Mouse (Mus musculus) myocyte (in vitro differentiated cells): ENCODE data around the gene Cyb561. TPM values are rescaled to one million over a fixed set of nuclear protein-coding genes. Genes with fewer than 3 reads are reported as not detected.

Source experiments
- H3K27me3 ChIP-seq: one replicate; pipeline ENCODE4 v1.6.1; 2011; ENCODE audit not compliant: control insufficient read depth, insufficient read depth, insufficient read length
- H3K36me3 ChIP-seq: one replicate; pipeline ENCODE4 v1.6.1; 2011; ENCODE audit not compliant: control insufficient read depth, insufficient read depth
- H3K4me2 ChIP-seq: one replicate; pipeline ENCODE4 v1.6.1; 2011; ENCODE audit warnings: low read depth, control low read depth
- H3K4me3 ChIP-seq: one replicate; pipeline ENCODE4 v1.5.1; 2011; ENCODE audit warnings: mild to moderate bottlenecking, control low read depth, moderate library complexity
- H3K79me2 ChIP-seq: one replicate; pipeline ENCODE4 v1.6.1; 2011; ENCODE audit not compliant: control insufficient read depth, insufficient read depth
- H3ac ChIP-seq: one replicate; pipeline ENCODE4 v1.6.1; 2011; ENCODE audit not compliant: control insufficient read depth, insufficient read length
- CEBPB ChIP-seq: IDR thresholded peaks from 2 replicates; pipeline ENCODE4 v1.6.1; 2011; ENCODE audit warnings: mild to moderate bottlenecking, moderate library complexity; ENCODE audit not compliant: poor library complexity, insufficient read depth, severe bottlenecking
- E2F4 ChIP-seq: IDR thresholded peaks from one replicate; pipeline ENCODE4 v1.6.1; 2011; ENCODE audit warnings: mild to moderate bottlenecking, control low read depth, moderate library complexity; ENCODE audit not compliant: insufficient read depth
- MAX ChIP-seq: IDR thresholded peaks from one replicate; pipeline ENCODE4 v1.6.1; 2011; ENCODE audit warnings: low read depth, mild to moderate bottlenecking, control low read depth
- MYOD1 ChIP-seq, 3 experiments: IDR thresholded peaks; one replicate each; pipeline ENCODE4 v1.6.1; 2011; ENCODE audit warnings: control low read depth in 2 of 3, low read depth in 2 of 3, mild to moderate bottlenecking in 2 of 3, moderate library complexity in 1 of 3; ENCODE audit not compliant: insufficient read length in 2 of 3, control insufficient read depth in 1 of 3
- MYOG ChIP-seq, 3 experiments: IDR thresholded peaks; one replicate each; pipeline ENCODE4 v1.6.1; 2011; ENCODE audit warnings: control low read depth in 2 of 3, low read depth in 2 of 3, mild to moderate bottlenecking in 2 of 3; ENCODE audit not compliant: insufficient read length in 2 of 3, control insufficient read depth in 1 of 3, insufficient read depth in 1 of 3
- POLR2A ChIP-seq: IDR thresholded peaks from one replicate; pipeline ENCODE4 v1.6.1; 2011; ENCODE audit warnings: low read depth, mild to moderate bottlenecking, control low read depth, moderate library complexity; ENCODE audit not compliant: insufficient read length
- POLR2AphosphoS2 ChIP-seq: IDR thresholded peaks from one replicate; pipeline ENCODE4 v1.6.1; 2011; ENCODE audit warnings: low read depth, control low read depth; ENCODE audit not compliant: insufficient read length
- REST ChIP-seq: IDR thresholded peaks from one replicate; pipeline ENCODE4 v1.6.1; 2011; ENCODE audit warnings: mild to moderate bottlenecking, control low read depth, moderate library complexity; ENCODE audit not compliant: insufficient read depth, insufficient read length
- SRF ChIP-seq: IDR thresholded peaks from one replicate; pipeline ENCODE4 v1.6.1; 2011; ENCODE audit warnings: low read depth; ENCODE audit not compliant: control insufficient read depth, insufficient read length
- TCF12 ChIP-seq: IDR thresholded peaks from one replicate; pipeline ENCODE4 v1.6.1; 2011; ENCODE audit warnings: mild to moderate bottlenecking, control low read depth; ENCODE audit not compliant: poor library complexity, insufficient read depth, severe bottlenecking
- USF1 ChIP-seq: IDR thresholded peaks from one replicate; pipeline ENCODE4 v1.6.1; 2011; ENCODE audit warnings: low read depth, mild to moderate bottlenecking, control low read depth, moderate library complexity
- polyA plus RNA-seq: library from polyadenylated mRNA; unstranded; fragments of >200 nt; fragmentation: generic; extraction: Trizol; gene quantifications from one replicate; pipeline ENCODE4 v1.2.1, GENCODE M21; 2012; ENCODE audit warnings: missing spikeins

Gene Cyb561
- polyA plus RNA-seq, 1 experiment: 1.5 TPM

GRCm38 (mm10) chr11:105928171-105928570, 25.0 kb downstream of the Cyb561 start:
- H3K27me3 ChIP-seq: no peaks in the 10 kb centered on the region
- TF ChIP-seq E2F4 (no peak), MYOD1 (IDR thresholded peaks at IDR 0.05; ENCODE audit: control insufficient read depth in 1 of 3, insufficient read length in 2 of 3, low read depth in 2 of 3) (no peak), SRF (no peak), MAX (no peak), TCF12 (no peak), POLR2A (no peak), POLR2AphosphoS2 (peak; percentile 16)
- H3K36me3 ChIP-seq: no peaks in the 10 kb centered on the region
- no peaks in the 10 kb centered on the region for H3K79me2 ChIP-seq
- no peak overlapping the region for H3ac ChIP-seq
- no peak overlapping the region for H3K4me2 ChIP-seq
- no peak overlapping the region for H3K4me3 ChIP-seq

- Histone ChIP-seq H3K4me3 (no peak overlapping the region), H3K4me2 (no peak overlapping the region), H3K27me3 (no peaks in the 10 kb centered on the region), H3K79me2 (no peaks in the 10 kb centered on the region), H3K36me3 (peaks cover 7% of the 10 kb centered on the region), H3ac (no peak overlapping the region)
- TF ChIP-seq POLR2AphosphoS2: peak; percentile 26
- no peak for TF ChIP-seq MAX
Observed at GRCm38 (mm10) chr11:105927065-105928030, 25.8 kb downstream of the Cyb561 start.

GRCm38 (mm10) chr11:105922769-105923663, 30.1 kb downstream of the Cyb561 start:
- Histone ChIP-seq H3K4me3 (no peak overlapping the region), H3K36me3 (peaks cover 19% of the 10 kb centered on the region), H3ac (no peak overlapping the region), H3K4me2 (no peak overlapping the region), H3K27me3 (no peaks in the 10 kb centered on the region), H3K79me2 (no peaks in the 10 kb centered on the region)
- no peak for TF ChIP-seq POLR2AphosphoS2
- no peak for TF ChIP-seq E2F4
- TF ChIP-seq MAX: no peak
- TF ChIP-seq SRF: no peak
- TF ChIP-seq USF1: no peak
- TF ChIP-seq TCF12: no peak
- TF ChIP-seq POLR2A: no peak
- no peak for TF ChIP-seq CEBPB
- TF ChIP-seq REST: no peak

- no peaks in the 10 kb centered on the region for H3K27me3 ChIP-seq
- no peak overlapping the region for H3K4me2 ChIP-seq
- H3K79me2 ChIP-seq: no peaks in the 10 kb centered on the region
- no peak for TF ChIP-seq E2F4
- TF ChIP-seq REST: no peak
- no peak for TF ChIP-seq SRF
- TF ChIP-seq TCF12: no peak
- no peak for TF ChIP-seq POLR2A
- no peak for TF ChIP-seq CEBPB
- TF ChIP-seq USF1: no peak
- TF ChIP-seq MAX: no peak
- peaks cover 25% of the 10 kb centered on the region for H3K36me3 ChIP-seq
- no peak overlapping the region for H3ac ChIP-seq
- no peak overlapping the region for H3K4me3 ChIP-seq
Observed at GRCm38 (mm10) chr11:105921275-105921674, 31.9 kb downstream of the Cyb561 start.

- H3K27me3 ChIP-seq: no peaks in the 10 kb centered on the region
- no peak overlapping the region for H3K4me3 ChIP-seq
- H3K36me3 ChIP-seq: peaks cover 25% of the 10 kb centered on the region
- TF ChIP-seq POLR2AphosphoS2: no peak
- no peak for TF ChIP-seq MAX
- TF ChIP-seq MYOG (IDR thresholded peaks at IDR 0.05; ENCODE audit: control insufficient read depth in 1 of 3, insufficient read depth in 1 of 3, insufficient read length in 2 of 3, low read depth in 2 of 3): no peak
- TF ChIP-seq CEBPB: no peak
- no peak for TF ChIP-seq USF1
- no peak overlapping the region for H3K4me2 ChIP-seq
- H3K79me2 ChIP-seq: no peaks in the 10 kb centered on the region
- H3ac ChIP-seq: no peak overlapping the region
Observed at GRCm38 (mm10) chr11:105920836-105921235, 32.3 kb downstream of the Cyb561 start.
